Mouse (Mus musculus): Measurements from ENCODE around the gene Fosl1. TPM values are rescaled to one million over a fixed set of nuclear protein-coding genes. Genes with fewer than 3 reads are reported as not detected.

Fosl1 gene
- polyA plus RNA-seq, 2 experiments, result 0.06 TPM; not detected in 1

- 54% methylated on average over 9 of the region's 9 CpGs for WGBS
- ATAC-seq (ENCODE audit: low FRiP score, low read depth), result no peak
- no peak for TF ChIP-seq POLR2A (IDR thresholded peaks at IDR 0.05; ENCODE audit: borderline replicate concordance, extremely low read depth, insufficient read depth, insufficient read length)
- H3K4me2 ChIP-seq (replicated peaks; ENCODE audit: low read depth, low read length, severe bottlenecking), result no peak overlapping the region
- no peak overlapping the region for H3K4me3 ChIP-seq (replicated peaks; ENCODE audit: low read length)
- H3K27ac ChIP-seq (replicated peaks; ENCODE audit: low read depth, low read length), result no peak overlapping the region
- no peak for DNase-seq (ENCODE audit: low spot score)
- H3K27me3 ChIP-seq (ENCODE audit: control insufficient read depth, insufficient read depth, low read length), result peaks cover 37% of the 10 kb centered on the region
- no peak overlapping the region for H3K9ac ChIP-seq (ENCODE audit: low read depth, low read length, severe bottlenecking)
- H3K9me3 ChIP-seq (ENCODE audit: control insufficient read depth, low read length), result no peaks in the 10 kb centered on the region; the same call in 1 of the 2 replicates
- peaks cover 9% of the 10 kb centered on the region for H3K4me1 ChIP-seq (ENCODE audit: control insufficient read depth, insufficient read depth, low read length)
- H3K36me3 ChIP-seq (ENCODE audit: control insufficient read depth, insufficient read depth, low read length), result no peaks in the 10 kb centered on the region
Measured at GRCm38 (mm10) chr19:5444371-5444908, 2.9 kb upstream of the Fosl1 start.

GRCm38 (mm10) chr19:5444954-5445353 lies 2.4 kb upstream of the Fosl1 start:
- Histone ChIP-seq H3K36me3 (ENCODE audit: control insufficient read depth, insufficient read depth, low read length) (no peaks in the 10 kb centered on the region), H3K4me1 (ENCODE audit: control insufficient read depth, insufficient read depth, low read length) (peaks cover 9% of the 10 kb centered on the region), H3K27me3 (ENCODE audit: control insufficient read depth, insufficient read depth, low read length) (peaks cover 40% of the 10 kb centered on the region), H3K9me3 (ENCODE audit: control insufficient read depth, low read length) (no peaks in the 10 kb centered on the region; the same call in 1 of the 2 replicates), H3K27ac (replicated peaks; ENCODE audit: low read depth, low read length) (no peak overlapping the region), H3K9ac (ENCODE audit: low read depth, low read length, severe bottlenecking) (no peak overlapping the region), H3K4me3 (replicated peaks; ENCODE audit: low read length) (no peak overlapping the region), H3K4me2 (replicated peaks; ENCODE audit: low read depth, low read length, severe bottlenecking) (no peak overlapping the region)
- no peak for TF ChIP-seq POLR2A (IDR thresholded peaks at IDR 0.05; ENCODE audit: borderline replicate concordance, extremely low read depth, insufficient read depth, insufficient read length)
- ATAC-seq (ENCODE audit: low FRiP score, low read depth), result no peak
- DNase-seq (ENCODE audit: low spot score), result no peak
- 27% methylated on average over 7 of the region's 7 CpGs for WGBS

DNA sequence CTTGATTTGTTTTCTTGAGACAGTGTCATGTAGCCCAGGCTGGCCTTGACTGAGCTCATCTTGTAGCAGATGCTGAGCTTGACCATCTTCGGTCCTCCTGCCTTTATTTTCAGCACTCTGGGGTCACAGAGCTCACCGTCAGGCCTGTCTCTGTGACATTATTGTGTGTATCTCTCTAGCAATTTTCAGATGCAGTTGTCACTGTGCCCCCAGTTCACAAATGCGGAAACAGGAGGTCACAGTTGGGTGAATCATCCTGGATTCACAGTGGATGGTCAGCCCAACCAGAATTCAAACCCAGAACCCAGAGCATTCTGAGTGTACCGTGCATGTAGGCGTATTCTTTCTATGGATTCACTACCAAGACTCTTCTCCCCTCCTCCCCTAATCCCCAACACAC lies 1.6 kb upstream of the Fosl1 start:
- Histone ChIP-seq H3K4me1 (ENCODE audit: control insufficient read depth, insufficient read depth, low read length) (peaks cover 9% of the 10 kb centered on the region), H3K27ac (replicated peaks; ENCODE audit: low read depth, low read length) (no peak overlapping the region), H3K4me3 (replicated peaks; ENCODE audit: low read length) (no peak overlapping the region), H3K9me3 (ENCODE audit: control insufficient read depth, low read length) (no peaks in the 10 kb centered on the region), H3K9ac (ENCODE audit: low read depth, low read length, severe bottlenecking) (no peak overlapping the region), H3K36me3 (ENCODE audit: control insufficient read depth, insufficient read depth, low read length) (no peaks in the 10 kb centered on the region), H3K27me3 (ENCODE audit: control insufficient read depth, insufficient read depth, low read length) (peaks cover 40% of the 10 kb centered on the region), H3K4me2 (replicated peaks; ENCODE audit: low read depth, low read length, severe bottlenecking) (no peak overlapping the region)
- TF ChIP-seq POLR2A (IDR thresholded peaks at IDR 0.05; ENCODE audit: borderline replicate concordance, extremely low read depth, insufficient read depth, insufficient read length), result no peak
- DNase-seq (ENCODE audit: low spot score) (no peak), ATAC-seq (ENCODE audit: low FRiP score, low read depth) (no peak)
- WGBS, result 79% methylated on average over 5 of the region's 5 CpGs

DNA sequence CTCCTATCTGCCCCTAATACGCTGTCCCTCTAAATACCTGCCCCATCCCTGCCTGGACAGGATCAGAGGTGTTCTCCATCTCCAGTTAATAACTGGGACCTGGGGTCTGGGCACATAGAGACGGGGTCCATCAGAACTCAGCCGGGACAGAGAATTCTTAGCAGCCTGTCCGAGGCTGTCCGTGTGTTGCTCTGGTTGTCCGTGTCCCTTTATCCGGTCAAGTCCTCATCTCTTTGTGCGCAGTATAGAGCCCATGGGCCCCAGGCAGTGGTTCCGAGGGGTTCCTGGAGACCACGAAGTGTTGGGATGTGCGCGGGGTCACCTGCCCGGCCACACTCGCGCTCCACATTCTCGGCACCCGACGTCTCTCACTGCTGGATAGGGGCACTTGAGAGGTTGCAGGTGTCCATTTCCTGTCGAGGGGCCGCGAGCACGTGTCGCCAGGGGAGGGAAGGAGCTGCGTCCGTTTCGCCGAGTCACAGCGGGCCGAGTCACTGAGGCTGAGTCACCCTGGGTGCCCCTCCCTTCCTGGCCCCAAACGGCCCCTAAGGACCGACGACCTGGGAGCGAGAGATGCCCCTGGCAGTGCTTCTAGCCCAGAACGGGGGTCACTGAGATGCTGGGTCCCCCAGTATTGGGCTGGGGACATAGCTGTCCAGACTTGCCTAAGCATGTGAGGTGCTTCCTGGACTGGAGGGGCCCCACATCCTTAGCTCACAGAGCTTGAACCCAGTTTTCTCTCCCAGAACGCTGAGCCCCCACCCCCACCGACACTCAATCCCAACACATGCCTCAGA lies 1.2 kb downstream of the Fosl1 start:
- H3K27me3 ChIP-seq (ENCODE audit: control insufficient read depth, insufficient read depth, low read length), result peaks cover 40% of the 10 kb centered on the region

GRCm38 (mm10) chr19:5449673-5450072 lies 2.3 kb downstream of the Fosl1 start:
- Histone ChIP-seq H3K27me3 (ENCODE audit: control insufficient read depth, insufficient read depth, low read length) (peaks cover 40% of the 10 kb centered on the region), H3K4me1 (ENCODE audit: control insufficient read depth, insufficient read depth, low read length) (peaks cover 9% of the 10 kb centered on the region), H3K36me3 (ENCODE audit: control insufficient read depth, insufficient read depth, low read length) (peaks cover 10% of the 10 kb centered on the region), H3K27ac (replicated peaks; ENCODE audit: low read depth, low read length) (no peak overlapping the region), H3K4me2 (replicated peaks; ENCODE audit: low read depth, low read length, severe bottlenecking) (no peak overlapping the region), H3K9ac (ENCODE audit: low read depth, low read length, severe bottlenecking) (no peak overlapping the region), H3K9me3 (ENCODE audit: control insufficient read depth, low read length) (no peaks in the 10 kb centered on the region), H3K4me3 (replicated peaks; ENCODE audit: low read length) (no peak overlapping the region)
- WGBS, result 85% methylated on average over 3 of the region's 3 CpGs
- DNase-seq (ENCODE audit: low spot score) (no peak), ATAC-seq (ENCODE audit: low FRiP score, low read depth) (no peak)
- no peak for TF ChIP-seq POLR2A (IDR thresholded peaks at IDR 0.05; ENCODE audit: borderline replicate concordance, extremely low read depth, insufficient read depth, insufficient read length)

More for the DNA sequence above, 1.2 kb downstream of the Fosl1 start:
- Histone ChIP-seq H3K4me3 (replicated peaks; ENCODE audit: low read length) (peak overlapping the region; percentile 51), H3K9me3 (ENCODE audit: control insufficient read depth, low read length) (no peaks in the 10 kb centered on the region), H3K9ac (ENCODE audit: low read depth, low read length, severe bottlenecking) (0 out of 2 replicates have a peak overlapping the region, but pooled peaks have one; percentile 45), H3K4me2 (replicated peaks; ENCODE audit: low read depth, low read length, severe bottlenecking) (peak overlapping the region; percentile 94), H3K4me1 (ENCODE audit: control insufficient read depth, insufficient read depth, low read length) (peaks cover 9% of the 10 kb centered on the region), H3K36me3 (ENCODE audit: control insufficient read depth, insufficient read depth, low read length) (peaks cover under 1% of the 10 kb centered on the region; the same call in 1 of the 2 replicates), H3K27ac (replicated peaks; ENCODE audit: low read depth, low read length) (no peak overlapping the region)
- WGBS, result 6% methylated on average over 31 of the region's 36 CpGs
- DNase-seq (ENCODE audit: low spot score), result no peak
- no peak for TF ChIP-seq POLR2A (IDR thresholded peaks at IDR 0.05; ENCODE audit: borderline replicate concordance, extremely low read depth, insufficient read depth, insufficient read length)
- no peak for ATAC-seq (ENCODE audit: low FRiP score, low read depth)
